ENCODE assay signal across 26 mouse cellular contexts in the genomic region with DNA sequence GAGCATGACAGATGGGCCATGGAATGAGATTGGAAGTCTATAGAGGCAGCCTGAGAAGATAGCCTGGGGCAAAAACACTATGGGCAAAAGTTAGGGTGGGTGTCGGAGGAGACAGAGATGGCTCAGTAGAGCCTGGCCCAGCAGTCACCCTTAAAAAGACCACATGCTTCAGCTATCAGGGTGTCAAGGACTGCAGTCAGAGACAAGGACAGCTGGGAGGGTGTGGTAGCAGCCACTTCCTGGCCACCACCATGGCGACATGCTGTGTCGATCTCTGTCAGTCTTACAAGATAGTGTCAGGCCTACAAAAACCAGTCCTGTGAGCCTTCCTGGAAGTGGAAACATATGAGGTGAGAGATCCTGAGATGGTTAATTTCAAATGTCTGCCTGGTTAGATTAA. TPM values are rescaled to one million over a fixed set of nuclear protein-coding genes. Genes with fewer than 3 reads are reported as not detected.
DNase-seq lines count a peak whose midpoint lies in the region; ATAC-seq and TF ChIP-seq lines count a peak whose summit lies in the region.
"Had no signal": no experiment of that assay in that cellular context is flagged by ENCODE, and none has a peak within 500 bp of the region (broad histone marks: within the 10 kb centered on the region; RNA-seq: fewer than 3 reads in every experiment).

No protein-coding gene starts in this region.

- no peak overlapping the region for H3K27ac ChIP-seq in heart, embryonic 10.5 days
- H3K27ac ChIP-seq: forebrain, embryonic 13.5 days; hindbrain, embryonic 12.5 days; kidney, postnatal 0 days; lung, embryonic 15.5 days; midbrain, embryonic 10.5 days; neural tube, embryonic 13.5 days; stomach, postnatal 0 days had no signal

- H3K4me1 ChIP-seq in heart, embryonic 10.5 days = peaks cover 20% of the 10 kb centered on the region; the same call in 1 of the 2 replicates
- no peaks in the 10 kb centered on the region for H3K4me1 ChIP-seq in lung, adult 2 months (ENCODE audit: control insufficient read depth, insufficient read depth, low read length)
- H3K4me1 ChIP-seq: forebrain, embryonic 13.5 days; hindbrain, embryonic 12.5 days; lung, embryonic 15.5 days; midbrain, embryonic 10.5 days; neural tube, embryonic 13.5 days had no signal

- H3K79me2 ChIP-seq in myocyte (ENCODE audit: control insufficient read depth, insufficient read depth) = no peaks in the 10 kb centered on the region

- no peak overlapping the region for H3ac ChIP-seq in myocyte (ENCODE audit: control insufficient read depth, insufficient read length)

- H3K27me3 ChIP-seq in heart, embryonic 10.5 days (ENCODE audit: insufficient read depth, poor library complexity, severe bottlenecking) = no peaks in the 10 kb centered on the region
- peaks cover 39% of the 10 kb centered on the region for H3K27me3 ChIP-seq in myocyte (ENCODE audit: control insufficient read depth, insufficient read depth, insufficient read length)
- H3K27me3 ChIP-seq: forebrain, embryonic 13.5 days; hindbrain, embryonic 12.5 days; lung, embryonic 15.5 days; neural tube, embryonic 13.5 days had no signal

- peak; percentile 76 for ATAC-seq in common myeloid progenitor, adult 5-6 weeks (replicated peaks; ENCODE audit: low read depth, poor library complexity, severe bottlenecking)
- ATAC-seq: forebrain, embryonic 13.5 days; intestine, embryonic 16.5 days; midbrain, embryonic 16.5 days had no signal

- no peak overlapping the region for H3K4me3 ChIP-seq in heart, embryonic 10.5 days
- H3K4me3 ChIP-seq in myocyte = no peak overlapping the region
- H3K4me3 ChIP-seq in lung, adult 2 months (replicated peaks; ENCODE audit: extremely low read depth, low read depth, low read length) = no peak overlapping the region
- H3K4me3 ChIP-seq: forebrain, embryonic 13.5 days; hindbrain, embryonic 12.5 days; lung, embryonic 15.5 days; midbrain, embryonic 10.5 days; neural tube, embryonic 13.5 days had no signal

- peak; percentile 86 for DNase-seq in heart, adult 11 months
- DNase-seq in heart, embryonic 10.5 days (ENCODE audit: low spot score) = no peak
- DNase-seq in 416B (ENCODE audit: low read depth) = peak; percentile 29
- no peak for DNase-seq in lung, postnatal 10 days
- no peak for DNase-seq in lung, adult 2 months
- DNase-seq: adrenal gland, postnatal 25 days; cerebellum, adult 2 months; cerebellum, postnatal 14 days; heart, postnatal 36 days; kidney, adult 8-10 months; layer of hippocampus, postnatal 36 days; lung, postnatal 36 days; right cerebral cortex, postnatal 4 days; thymus, adult 18-20 months; thymus, postnatal 25 days had no signal

- H3K4me2 ChIP-seq in myocyte (ENCODE audit: low read depth) = no peak overlapping the region
- H3K4me2 ChIP-seq: forebrain, embryonic 13.5 days; hindbrain, embryonic 12.5 days; lung, embryonic 15.5 days; neural tube, embryonic 13.5 days had no signal

- no peak for TF ChIP-seq POLR2A in myocyte (IDR thresholded peaks at IDR 0.05; ENCODE audit: insufficient read length, low read depth)
- no peak for TF ChIP-seq POLR2A in lung, adult 2 months (IDR thresholded peaks at IDR 0.05; ENCODE audit: borderline replicate concordance, extremely low read depth, low read depth, low read length)

- no peak for TF ChIP-seq CTCF in lung, adult 2 months (IDR thresholded peaks at IDR 0.05; ENCODE audit: insufficient read depth, low read length)

- 45% methylated on average over 3 of the region's 3 CpGs for WGBS in heart, embryonic 10.5 days
- WGBS in lung, adult 2 months = 59% methylated on average over 3 of the region's 3 CpGs

- peaks cover 96% of the 10 kb centered on the region for H3K36me3 ChIP-seq in heart, embryonic 10.5 days
- peaks cover 6% of the 10 kb centered on the region for H3K36me3 ChIP-seq in myocyte (ENCODE audit: control insufficient read depth, insufficient read depth)
- H3K36me3 ChIP-seq: hindbrain, embryonic 12.5 days; lung, embryonic 15.5 days; midbrain, embryonic 10.5 days; neural tube, embryonic 13.5 days had no signal

- no peaks in the 10 kb centered on the region for H3K9me3 ChIP-seq in heart, embryonic 10.5 days
- H3K9me3 ChIP-seq: forebrain, embryonic 13.5 days; hindbrain, embryonic 12.5 days; lung, embryonic 15.5 days; midbrain, embryonic 10.5 days; neural tube, embryonic 13.5 days had no signal

TF ChIP-seq in myocyte, 11 proteins besides CTCF, POLR2A, EP300 and RAD21:
- TF ChIP-seq MYOG (IDR thresholded peaks at IDR 0.05; ENCODE audit: control insufficient read depth in 1 of 3, insufficient read depth in 1 of 3, insufficient read length in 2 of 3, low read depth in 2 of 3) (peak in 2 of 3 experiments; percentile 7 to 77), MYOD1 (IDR thresholded peaks at IDR 0.05; ENCODE audit: control insufficient read depth in 1 of 3, insufficient read length in 2 of 3, low read depth in 2 of 3) (peak in 2 of 3 experiments; percentile 43 to 76), TCF3 (IDR thresholded peaks at IDR 0.05; ENCODE audit: insufficient read length, low read depth) (no peak)

RNA-seq across cellular contexts. Expression of a gene that starts 53.1 kb away (rescaled TPM):
- 20.6 and 36.7 TPM in 2 replicates for polyA plus RNA-seq in heart, embryonic 10.5 days (2016; fragmentation: Nextera tagmentation; extraction: Ambion mirVana)
- 0.19 TPM in 1 of 2 replicates, not detected in the other for total RNA-seq in common myeloid progenitor, adult 5-6 weeks (2017)
- polyA plus RNA-seq in myocyte (2012; fragmentation: generic; extraction: Trizol) = 25.0 TPM
- polyA plus RNA-seq in lung, adult 2 months (2012; rRNA removed) = 5.3 and 19.0 TPM in 2 replicates

Comparison
In these comparisons a context has a peak if more than half of its experiments do, and no peak if none do; other contexts are left out.
1. DNase-seq: peak in heart, adult 11 months (single experiment) and 416B (single experiment); none in heart, embryonic 10.5 days (single experiment), lung, postnatal 10 days (single experiment) and lung, adult 2 months (single experiment).